Mouse (Mus musculus) heart, adult 8-10 months (tissue): Measurements from ENCODE around the gene Sh3bgr. TPM values are rescaled to one million over a fixed set of nuclear protein-coding genes. Genes with fewer than 3 reads are reported as not detected.

Source experiments
- DNase-seq: peaks from one replicate; pipeline ENCODE4 v3.0.0; 2022; ENCODE audit warnings: low spot score
- total RNA-seq, 4 experiments: library from RNA; stranded (reverse); gene quantifications; 2 replicates each; pipeline ENCODE4 v1.2.4; 2022

Sh3bgr gene
- total RNA-seq, 4 experiments from 2014 or later: 279 to 382 (median 369) TPM

DNA sequence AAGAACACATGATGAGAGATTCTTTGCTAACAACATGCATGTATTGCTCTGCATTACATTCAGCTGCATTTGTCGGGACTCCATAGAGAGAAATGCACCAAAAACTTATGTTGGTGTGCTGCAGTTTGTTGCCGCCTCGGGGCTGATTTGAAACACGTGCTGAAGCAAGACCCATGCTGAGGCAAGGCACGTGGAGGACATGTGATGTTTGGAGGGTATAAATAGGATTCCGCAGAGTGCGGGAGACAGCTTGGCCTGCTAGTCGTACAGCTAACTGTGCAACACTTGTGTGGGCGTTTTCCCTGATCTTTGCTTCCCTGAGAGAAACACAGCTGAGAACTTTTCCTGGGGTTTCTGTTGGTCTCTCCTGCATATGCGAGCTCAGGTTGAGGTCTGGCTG is 9.5 kb downstream of the Sh3bgr start:
- DNase-seq: no peak

GRCm38 (mm10) chr16:96210856-96211255 is 10.6 kb downstream of the Sh3bgr start:
- DNase-seq: no peak

GRCm38 (mm10) chr16:96213027-96213426 is 12.8 kb downstream of the Sh3bgr start:
- peak; percentile 57 for DNase-seq

DNA sequence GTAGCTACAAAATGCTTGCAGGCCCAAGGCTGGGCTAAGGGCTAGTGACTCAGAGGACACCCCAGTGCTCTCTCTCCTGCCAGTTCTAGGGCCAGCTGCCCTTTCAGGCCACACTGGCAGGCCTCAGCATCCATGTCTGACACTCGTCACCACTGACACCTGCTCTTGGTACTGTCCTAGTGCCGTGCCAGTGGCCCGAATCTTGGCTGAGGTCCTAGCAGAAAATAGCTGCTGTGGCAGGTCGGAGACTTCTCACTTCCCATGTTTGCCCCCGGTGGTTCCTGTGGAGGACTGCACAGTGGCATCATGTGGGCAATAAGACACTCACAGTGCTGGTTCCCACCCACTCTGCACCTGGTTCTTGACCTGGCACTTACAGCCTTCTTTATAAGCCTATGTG is 21.2 kb downstream of the Sh3bgr start:
- peak; percentile 58 for DNase-seq

- DNase-seq: no peak
Observed at GRCm38 (mm10) chr16:96221959-96222358, 21.7 kb downstream of the Sh3bgr start.

GRCm38 (mm10) chr16:96222452-96222851 is 22.2 kb downstream of the Sh3bgr start:
- no peak for DNase-seq

DNA sequence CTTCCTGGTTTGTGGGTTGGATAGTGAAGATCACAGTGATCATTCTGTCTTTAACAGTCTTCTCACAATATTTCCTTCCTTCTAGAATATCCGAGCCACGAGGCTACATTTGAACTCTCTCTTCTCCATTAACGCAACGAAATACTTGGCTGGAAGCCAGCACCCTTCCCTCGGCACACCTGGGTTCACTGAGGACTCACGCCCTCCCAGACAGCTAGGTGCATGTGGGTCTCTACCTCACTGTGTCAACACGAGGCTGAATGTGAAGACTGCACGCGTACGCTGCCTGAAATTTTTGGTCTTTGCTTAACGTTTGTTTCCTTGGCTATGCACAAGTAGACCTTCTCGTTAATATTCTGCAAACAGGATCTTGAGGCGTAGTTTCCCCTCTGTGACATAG is 28.2 kb downstream of the Sh3bgr start:
- DNase-seq: no peak

- peak; percentile 46 for DNase-seq
Observed at GRCm38 (mm10) chr16:96229044-96229555, 28.9 kb downstream of the Sh3bgr start.

DNA sequence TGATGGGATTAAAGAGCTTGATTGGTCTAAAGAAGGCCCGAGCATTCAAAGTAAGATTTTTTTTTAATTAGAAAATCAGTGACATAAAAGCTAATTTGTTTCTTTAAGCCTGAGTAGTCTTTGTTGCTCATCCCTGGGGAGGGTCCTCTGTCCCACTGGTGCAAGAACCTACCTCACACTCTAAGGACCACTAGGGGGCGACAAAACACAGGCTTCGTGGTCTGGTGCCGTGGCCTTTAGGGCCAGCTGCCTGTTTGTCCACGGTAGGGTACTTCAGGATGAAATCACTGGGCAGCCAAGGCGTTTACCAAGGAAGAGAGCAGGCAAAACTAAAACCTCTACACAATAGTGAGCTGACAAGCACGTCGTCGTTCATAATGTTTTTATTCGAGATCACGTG is 30.2 kb downstream of the Sh3bgr start:
- peak; percentile 44 for DNase-seq

- DNase-seq: no peak
Observed at GRCm38 (mm10) chr16:96231251-96231650, 31.0 kb downstream of the Sh3bgr start.

GRCm38 (mm10) chr16:96231974-96232373 is 31.7 kb downstream of the Sh3bgr start:
- DNase-seq: no peak

DNA sequence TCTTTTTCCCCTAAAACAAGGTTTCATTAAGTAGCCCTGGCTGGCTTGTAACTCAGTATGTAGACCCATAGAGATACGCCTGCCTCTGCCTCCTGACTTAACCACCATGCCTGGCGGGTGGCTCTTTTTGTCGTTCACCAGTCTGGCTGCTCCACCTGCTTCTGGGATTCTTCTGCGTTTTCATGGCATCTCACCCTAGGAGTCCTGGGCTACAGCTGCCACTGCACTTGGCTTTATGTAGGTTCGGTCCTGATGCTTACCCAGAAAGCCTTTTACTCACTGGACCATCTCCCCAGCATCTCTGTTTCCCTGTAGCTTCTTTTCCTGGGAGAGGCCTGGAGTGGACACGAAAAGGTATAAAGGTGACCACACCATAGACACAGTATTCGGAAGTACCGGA is 33.7 kb downstream of the Sh3bgr start:
- no peak for DNase-seq

- DNase-seq: no peak
Observed at GRCm38 (mm10) chr16:96235366-96235970, 35.2 kb downstream of the Sh3bgr start, which contains the start of gene B3galt5. B3galt5 (plus strand) TSS chr16:96235801.

GRCm38 (mm10) chr16:96244496-96244895 is 44.2 kb downstream of the Sh3bgr start:
- DNase-seq: no peak

DNA sequence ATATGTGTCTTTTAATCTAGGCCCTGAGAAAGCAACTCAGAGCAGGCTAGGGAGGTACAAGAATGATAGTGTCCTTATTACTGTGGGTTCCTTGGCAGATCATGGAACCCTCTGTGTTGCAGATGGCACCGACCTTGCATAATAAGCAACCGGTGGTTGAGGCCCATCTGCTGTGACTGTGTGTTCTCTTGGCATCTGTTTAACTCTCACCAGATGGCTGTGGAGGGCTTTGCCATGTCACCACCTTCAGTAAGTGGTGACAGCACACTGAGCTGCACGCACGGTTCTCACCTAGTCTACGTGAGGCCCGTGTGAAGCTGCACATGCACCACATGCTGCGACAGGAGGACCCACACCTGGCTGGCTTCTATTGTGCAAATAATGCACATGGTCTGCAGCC is 49.4 kb downstream of the Sh3bgr start:
- DNase-seq: no peak

DNA sequence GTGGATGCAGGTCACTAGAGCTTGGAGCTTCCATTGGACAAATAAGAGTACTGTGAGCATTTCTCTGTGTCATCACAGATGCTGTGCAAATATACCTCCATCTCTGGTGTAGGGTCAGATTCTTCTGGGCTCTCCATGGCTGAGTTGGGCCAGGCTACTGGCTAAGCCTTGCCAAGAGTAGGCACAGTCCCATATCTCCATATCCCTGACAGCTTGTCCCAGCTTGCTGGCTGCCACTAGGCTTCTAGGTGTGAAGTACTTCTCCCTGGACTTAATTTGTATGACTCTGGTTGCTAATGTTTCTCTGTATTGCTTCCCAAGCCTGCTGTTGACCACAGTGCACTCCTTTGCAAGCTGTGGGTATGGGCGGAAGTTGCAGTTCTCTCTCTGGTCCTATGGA is 51.9 kb downstream of the Sh3bgr start:
- peak; percentile 19 for DNase-seq

DNA sequence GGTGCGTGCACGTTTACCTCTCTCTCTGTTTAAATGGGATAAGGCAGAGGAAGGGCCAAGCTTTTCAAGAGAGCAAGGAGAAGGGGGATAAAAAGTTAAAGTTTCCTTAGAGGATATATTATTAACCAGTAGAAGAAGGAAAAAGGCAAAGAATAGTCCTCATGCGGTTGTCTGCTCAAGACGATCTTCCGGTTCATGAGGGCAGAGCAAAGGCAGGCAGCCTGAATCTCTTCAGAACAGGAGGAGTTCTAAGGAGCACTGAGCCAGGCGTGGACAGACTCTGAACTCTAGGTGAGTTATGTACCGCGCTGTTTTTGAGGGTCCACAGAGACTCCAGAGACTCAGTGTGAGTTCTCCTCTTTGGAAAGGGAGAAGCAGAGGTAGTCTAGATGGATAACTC is 58.2 kb downstream of the Sh3bgr start:
- DNase-seq: no peak

GRCm38 (mm10) chr16:96271736-96272135 is 71.5 kb downstream of the Sh3bgr start:
- no peak for DNase-seq

GRCm38 (mm10) chr16:96272929-96273619 is 72.8 kb downstream of the Sh3bgr start:
- no peak for DNase-seq

- no peak for DNase-seq
Observed at GRCm38 (mm10) chr16:96276596-96276995, 76.3 kb downstream of the Sh3bgr start.
